Mouse (Mus musculus) lung, embryonic 15.5 days (tissue): ENCODE data around the gene Cox17. TPM values are rescaled to one million over a fixed set of nuclear protein-coding genes. Genes with fewer than 3 reads are reported as not detected.

ENCODE experiments used
- ATAC-seq: fragments of 200-750 bp; cut with Nextera tagmentation; 2 replicates; pipeline ENCODE4 v1.8.0; 2017; ENCODE audit warnings: moderate number of reproducible peaks, borderline replicate concordance; ENCODE audit not compliant: low FRiP score, low TSS enrichment; ENCODE audit errors: extremely low read depth
- H3K27ac ChIP-seq: fragments of 300-500 bp; sonication (generic); 2 replicates; pipeline ENCODE4 v1.5.1; 2015; ENCODE audit warnings: moderate library complexity, mild to moderate bottlenecking, inconsistent platforms
- H3K27me3 ChIP-seq: fragments of 300-500 bp; sonication (generic); 2 replicates; pipeline ENCODE4 v1.6.1; 2015; ENCODE audit warnings: inconsistent platforms
- H3K36me3 ChIP-seq: fragments of 300-500 bp; sonication (generic); 2 replicates; pipeline ENCODE4 v1.6.1; 2015; ENCODE audit warnings: inconsistent platforms
- H3K4me1 ChIP-seq: fragments of 300-500 bp; sonication (generic); 2 replicates; pipeline ENCODE4 v1.6.1; 2015; ENCODE audit warnings: inconsistent platforms
- H3K4me2 ChIP-seq: fragments of 300-500 bp; sonication (generic); 2 replicates; pipeline ENCODE4 v1.6.1; 2015; ENCODE audit warnings: inconsistent platforms, mild to moderate bottlenecking, moderate library complexity
- H3K4me3 ChIP-seq: fragments of 300-500 bp; sonication (generic); 2 replicates; pipeline ENCODE4 v1.5.1; 2015; ENCODE audit warnings: mild to moderate bottlenecking, inconsistent platforms
- H3K9ac ChIP-seq: fragments of 300-500 bp; sonication (generic); 2 replicates; pipeline ENCODE4 v1.6.1; 2015; ENCODE audit warnings: inconsistent platforms
- H3K9me3 ChIP-seq: fragments of 300-500 bp; sonication (generic); 2 replicates; pipeline ENCODE4 v1.6.1; 2016; ENCODE audit warnings: inconsistent platforms
- WGBS: fragments of 180-500 bp; shearing (Covaris S2); methylation state at CpG from one replicate; pipeline ENCODE4 v1.1.7; 2015; 5-methylcytosine and 5-hydroxymethylcytosine counted together
- polyA plus RNA-seq: library from polyadenylated mRNA; unstranded; fragments of >200 nt; fragmentation: Nextera tagmentation; extraction: Ambion mirVana; gene quantifications from 2 replicates; pipeline ENCODE4 v1.2.1, GENCODE M21; 2015

The Cox17 gene
- polyA plus RNA-seq, 1 experiment from 2014 or later: 120 TPM

DNA sequence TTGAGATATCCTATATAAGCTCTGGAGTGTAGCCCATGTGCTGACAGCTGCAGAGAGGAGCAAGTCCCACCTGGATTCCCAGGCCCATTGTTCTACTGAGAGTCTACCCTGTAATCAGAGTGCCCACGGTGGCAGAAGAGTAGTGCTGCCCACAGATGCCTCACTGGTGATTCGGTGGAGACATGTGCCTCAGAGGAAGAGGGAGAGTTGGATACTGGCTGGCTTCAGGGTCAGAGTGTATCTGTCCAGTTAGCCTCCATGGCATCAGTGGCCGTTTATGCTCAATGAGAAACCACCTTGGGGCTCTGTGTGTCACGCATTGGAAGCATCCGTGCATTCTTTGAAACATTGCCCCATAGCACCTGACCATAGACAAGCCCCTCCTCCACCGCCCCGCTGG, 16.9 kb downstream of the Cox17 start:
- Histone ChIP-seq H3K9ac (no peak overlapping the region), H3K36me3 (no peaks in the 10 kb centered on the region), H3K4me2 (no peak overlapping the region), H3K27ac (no peak overlapping the region), H3K9me3 (no peaks in the 10 kb centered on the region), H3K4me3 (no peak overlapping the region), H3K4me1 (peaks cover 15% of the 10 kb centered on the region), H3K27me3 (no peaks in the 10 kb centered on the region)
- 68% methylated on average over 7 of the region's 7 CpGs for WGBS
- no peak for ATAC-seq

GRCm38 (mm10) chr16:38365390-38365789, 18.6 kb downstream of the Cox17 start:
- H3K9ac ChIP-seq: no peak overlapping the region

GRCm38 (mm10) chr16:38366231-38366630, 19.4 kb downstream of the Cox17 start:
- H3K4me2 ChIP-seq: no peak overlapping the region
- no peaks in the 10 kb centered on the region for H3K27me3 ChIP-seq
- peaks cover 15% of the 10 kb centered on the region for H3K4me1 ChIP-seq
- H3K9me3 ChIP-seq: no peaks in the 10 kb centered on the region
- no peaks in the 10 kb centered on the region for H3K36me3 ChIP-seq
- no peak overlapping the region for H3K9ac ChIP-seq
- no peak for ATAC-seq
- no peak overlapping the region for H3K4me3 ChIP-seq
- no peak overlapping the region for H3K27ac ChIP-seq
- WGBS: 74% methylated on average over 4 of the region's 4 CpGs

More at GRCm38 (mm10) chr16:38365390-38365789, 18.6 kb downstream of the Cox17 start:
- WGBS: 82% methylated on average over 10 of the region's 10 CpGs
- no peaks in the 10 kb centered on the region for H3K9me3 ChIP-seq
- H3K4me1 ChIP-seq: peaks cover 15% of the 10 kb centered on the region
- no peak overlapping the region for H3K27ac ChIP-seq
- H3K27me3 ChIP-seq: no peaks in the 10 kb centered on the region
- no peak overlapping the region for H3K4me3 ChIP-seq
- no peak overlapping the region for H3K4me2 ChIP-seq
- H3K36me3 ChIP-seq: no peaks in the 10 kb centered on the region
- no peak for ATAC-seq

- H3K4me2 ChIP-seq: no peak overlapping the region
- H3K4me3 ChIP-seq: no peak overlapping the region
- H3K9ac ChIP-seq: no peak overlapping the region
- H3K9me3 ChIP-seq: no peaks in the 10 kb centered on the region
- H3K27ac ChIP-seq: no peak overlapping the region
- ATAC-seq: no peak
- H3K36me3 ChIP-seq: no peaks in the 10 kb centered on the region
- WGBS: 71% methylated on average over 10 of the region's 10 CpGs
- no peaks in the 10 kb centered on the region for H3K27me3 ChIP-seq
- H3K4me1 ChIP-seq: no peaks in the 10 kb centered on the region
Measured at GRCm38 (mm10) chr16:38368336-38368735, 21.5 kb downstream of the Cox17 start.

DNA sequence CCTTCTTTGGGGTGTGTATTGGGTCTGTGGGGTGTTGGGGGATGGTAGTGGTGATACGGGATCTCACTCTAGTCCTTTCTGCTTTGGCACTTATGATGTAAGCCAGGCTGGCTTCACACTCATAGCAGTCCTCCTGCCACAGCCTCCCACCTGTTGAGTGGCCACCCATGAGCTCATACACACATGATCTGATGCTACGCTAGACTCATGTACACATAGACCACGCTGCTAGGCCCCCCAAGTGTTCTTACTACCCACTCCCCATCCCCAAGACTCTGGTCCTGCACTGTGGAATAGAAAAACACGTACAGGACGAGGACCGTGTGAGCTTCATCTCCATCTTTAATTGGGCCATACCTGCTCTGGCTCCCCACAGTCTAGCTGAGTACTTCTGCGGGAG, 22.2 kb downstream of the Cox17 start:
- Histone ChIP-seq H3K9ac (no peak overlapping the region), H3K4me3 (no peak overlapping the region), H3K9me3 (no peaks in the 10 kb centered on the region), H3K4me2 (no peak overlapping the region), H3K27ac (no peak overlapping the region), H3K4me1 (no peaks in the 10 kb centered on the region), H3K36me3 (no peaks in the 10 kb centered on the region), H3K27me3 (no peaks in the 10 kb centered on the region)
- ATAC-seq: no peak
- WGBS: 82% methylated on average over 7 of the region's 7 CpGs

DNA sequence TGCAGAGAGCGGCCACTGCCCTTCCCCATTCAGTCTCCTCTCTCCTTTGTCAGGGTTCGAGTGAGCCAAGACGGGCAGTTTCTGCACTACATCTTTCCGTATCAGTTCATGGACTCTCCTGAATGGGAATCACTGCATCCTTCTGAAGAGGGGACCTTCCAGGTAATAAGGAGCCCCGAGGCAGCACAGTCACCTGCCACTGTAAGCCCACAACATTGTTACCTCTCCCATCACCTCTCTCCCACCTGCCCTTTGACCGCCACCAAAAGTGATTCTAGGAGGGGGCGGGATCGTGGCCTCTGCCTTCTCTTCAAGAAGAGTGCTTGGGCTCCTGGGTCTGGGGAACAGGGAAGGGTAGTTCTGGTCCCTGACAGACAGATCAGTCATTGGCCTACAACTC, 22.6 kb downstream of the Cox17 start:
- no peaks in the 10 kb centered on the region for H3K9me3 ChIP-seq
- H3K4me1 ChIP-seq: no peaks in the 10 kb centered on the region
- no peaks in the 10 kb centered on the region for H3K27me3 ChIP-seq
- 88% methylated on average over 8 of the region's 8 CpGs for WGBS
- H3K4me3 ChIP-seq: no peak overlapping the region
- no peak overlapping the region for H3K9ac ChIP-seq
- ATAC-seq: no peak
- H3K4me2 ChIP-seq: no peak overlapping the region
- no peak overlapping the region for H3K27ac ChIP-seq
- H3K36me3 ChIP-seq: no peaks in the 10 kb centered on the region

- no peak overlapping the region for H3K9ac ChIP-seq
- no peak overlapping the region for H3K4me3 ChIP-seq
- no peaks in the 10 kb centered on the region for H3K9me3 ChIP-seq
- WGBS: 69% methylated on average over 4 of the region's 4 CpGs
- H3K4me1 ChIP-seq: no peaks in the 10 kb centered on the region
- H3K27me3 ChIP-seq: no peaks in the 10 kb centered on the region
- H3K27ac ChIP-seq: no peak overlapping the region
- no peak overlapping the region for H3K4me2 ChIP-seq
- no peaks in the 10 kb centered on the region for H3K36me3 ChIP-seq
- ATAC-seq: no peak
Measured at GRCm38 (mm10) chr16:38369992-38370484, 23.2 kb downstream of the Cox17 start.

GRCm38 (mm10) chr16:38370633-38371374, 24.0 kb downstream of the Cox17 start:
- 64% methylated on average over 8 of the region's 8 CpGs for WGBS
- Histone ChIP-seq H3K27ac (no peak overlapping the region), H3K9me3 (no peaks in the 10 kb centered on the region), H3K36me3 (no peaks in the 10 kb centered on the region), H3K4me1 (no peaks in the 10 kb centered on the region), H3K27me3 (no peaks in the 10 kb centered on the region), H3K4me2 (no peak overlapping the region), H3K4me3 (no peak overlapping the region), H3K9ac (no peak overlapping the region)
- no peak for ATAC-seq

GRCm38 (mm10) chr16:38371705-38372296, 25.0 kb downstream of the Cox17 start:
- no peak overlapping the region for H3K4me2 ChIP-seq
- no peak overlapping the region for H3K27ac ChIP-seq
- H3K4me1 ChIP-seq: 0 out of 2 replicates have a peak, but pooled peaks cover 7% of the 10 kb centered on the region
- H3K4me3 ChIP-seq: no peak overlapping the region
- no peak for ATAC-seq
- H3K27me3 ChIP-seq: no peaks in the 10 kb centered on the region
- 79% methylated on average over 15 of the region's 15 CpGs for WGBS
- H3K9ac ChIP-seq: no peak overlapping the region
- H3K9me3 ChIP-seq: no peaks in the 10 kb centered on the region
- no peaks in the 10 kb centered on the region for H3K36me3 ChIP-seq

DNA sequence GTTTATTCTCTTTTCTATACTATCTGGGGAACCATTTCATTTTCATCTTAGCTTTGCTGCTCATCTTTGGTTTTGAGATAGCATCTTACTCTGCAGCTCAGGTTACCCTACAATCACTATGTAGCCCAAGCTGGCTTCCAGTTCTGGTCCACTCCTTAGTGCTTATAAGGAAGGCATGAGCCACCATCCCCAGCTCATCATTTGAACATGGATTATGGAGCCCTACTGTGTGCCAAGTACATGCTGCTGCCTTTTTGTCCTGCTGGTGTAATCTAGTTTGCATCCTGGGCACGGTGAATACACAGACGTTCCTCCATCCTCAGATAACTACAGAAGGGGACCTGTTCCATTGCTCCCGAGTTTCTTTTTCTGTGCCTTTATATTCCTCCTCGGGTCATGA, 26.1 kb downstream of the Cox17 start:
- no peak overlapping the region for H3K4me2 ChIP-seq
- H3K4me1 ChIP-seq: 0 out of 2 replicates have a peak, but pooled peaks cover 7% of the 10 kb centered on the region
- no peak overlapping the region for H3K4me3 ChIP-seq
- H3K9ac ChIP-seq: no peak overlapping the region
- no peak overlapping the region for H3K27ac ChIP-seq
- 82% methylated on average over 4 of the region's 4 CpGs for WGBS
- no peak for ATAC-seq
- no peaks in the 10 kb centered on the region for H3K36me3 ChIP-seq
- H3K9me3 ChIP-seq: no peaks in the 10 kb centered on the region
- H3K27me3 ChIP-seq: no peaks in the 10 kb centered on the region

GRCm38 (mm10) chr16:38373439-38373838, 26.6 kb downstream of the Cox17 start:
- Histone ChIP-seq H3K9me3 (no peaks in the 10 kb centered on the region), H3K9ac (no peak overlapping the region), H3K36me3 (no peaks in the 10 kb centered on the region), H3K4me3 (no peak overlapping the region), H3K4me1 (0 out of 2 replicates have a peak, but pooled peaks cover 7% of the 10 kb centered on the region), H3K27ac (no peak overlapping the region), H3K4me2 (no peak overlapping the region), H3K27me3 (no peaks in the 10 kb centered on the region)
- ATAC-seq: no peak
- WGBS: 80% methylated on average over 10 of the region's 10 CpGs

DNA sequence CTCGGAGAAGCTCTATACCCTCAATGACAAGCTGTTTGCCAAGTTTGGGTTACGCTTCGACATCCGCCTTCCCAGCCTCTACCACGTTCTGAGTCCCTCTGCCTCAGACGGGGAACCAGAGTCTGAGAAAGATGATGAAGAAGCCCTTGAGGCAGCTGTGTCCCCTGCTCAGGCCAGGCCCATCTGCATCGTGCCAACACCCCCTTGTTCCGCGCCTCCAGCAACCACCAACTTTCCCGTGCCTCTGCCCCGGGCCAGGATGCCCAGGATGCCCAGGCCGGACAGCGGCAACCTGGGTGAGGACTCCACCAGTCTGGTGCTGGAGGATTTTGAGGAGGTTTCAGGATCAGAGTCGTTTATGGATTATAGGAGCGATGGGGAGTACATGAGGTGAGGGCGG, 27.1 kb downstream of the Cox17 start:
- H3K36me3 ChIP-seq: no peaks in the 10 kb centered on the region

More for the DNA sequence above, 27.1 kb downstream of the Cox17 start:
- 81% methylated on average over 16 of the region's 16 CpGs for WGBS
- H3K9ac ChIP-seq: no peak overlapping the region
- no peaks in the 10 kb centered on the region for H3K9me3 ChIP-seq
- no peaks in the 10 kb centered on the region for H3K27me3 ChIP-seq
- 0 out of 2 replicates have a peak, but pooled peaks cover 7% of the 10 kb centered on the region for H3K4me1 ChIP-seq
- H3K4me2 ChIP-seq: no peak overlapping the region
- ATAC-seq: no peak
- H3K27ac ChIP-seq: no peak overlapping the region
- H3K4me3 ChIP-seq: no peak overlapping the region
